Mouse (Mus musculus) spleen, postnatal 4 days (tissue): ENCODE data around the gene Nmnat3.

Experiments used
- DNase-seq, 2 experiments: peaks; one replicate each; pipeline ENCODE4 v3.0.0; 2022; ENCODE audit warnings: low spot score in 2 of 2

Gene Nmnat3

GRCm38 (mm10) chr9:98421903-98422302, 134.7 kb downstream of the Nmnat3 start:
- no peak for DNase-seq

DNA sequence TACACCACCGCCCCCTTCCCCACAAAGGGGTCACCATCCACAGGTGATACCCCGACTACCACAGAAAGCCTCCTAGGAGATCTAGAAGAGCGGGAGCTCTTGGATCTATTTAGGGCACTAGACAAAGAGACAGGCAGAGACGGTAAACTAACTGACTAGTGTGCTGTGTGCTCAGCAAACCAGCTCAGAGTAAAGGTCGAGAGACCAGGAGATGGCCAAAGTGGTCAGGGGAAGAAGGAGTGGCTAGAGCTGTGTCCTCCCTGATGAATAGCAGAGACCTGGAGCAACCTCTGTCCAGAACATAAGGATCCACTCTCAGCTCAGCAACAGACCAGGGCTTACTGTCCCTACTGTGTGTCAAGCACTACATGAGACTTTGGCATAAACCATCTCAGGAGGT, 135.4 kb downstream of the Nmnat3 start, which contains the start of gene Rbp1:
Gene Rbp1 (plus strand): TSS at position 306 of the 400 bp plus-strand sequence.
- no peak for DNase-seq

DNA sequence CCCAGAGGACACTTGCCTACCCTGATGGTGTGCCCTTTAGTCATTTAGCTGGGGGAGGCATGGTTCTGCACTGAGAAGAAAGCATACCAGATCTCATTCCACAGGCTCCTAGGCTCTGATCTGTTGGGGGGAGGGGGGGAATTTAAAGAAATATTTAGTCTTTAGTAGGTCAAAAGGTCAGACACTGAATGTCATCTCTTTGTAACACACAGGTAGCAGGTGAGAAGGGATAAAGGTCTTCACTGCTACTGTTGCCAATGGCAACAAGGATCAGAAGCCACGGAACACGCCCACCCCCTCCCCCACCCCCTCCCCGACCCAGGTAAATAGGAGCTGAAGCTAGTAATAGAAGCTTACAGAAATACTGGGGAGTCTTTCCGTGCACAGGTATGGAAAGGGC, 136.5 kb downstream of the Nmnat3 start:
- DNase-seq, result no peak

- DNase-seq, result no peak
Measured at GRCm38 (mm10) chr9:98424291-98424690, 137.1 kb downstream of the Nmnat3 start.

DNA sequence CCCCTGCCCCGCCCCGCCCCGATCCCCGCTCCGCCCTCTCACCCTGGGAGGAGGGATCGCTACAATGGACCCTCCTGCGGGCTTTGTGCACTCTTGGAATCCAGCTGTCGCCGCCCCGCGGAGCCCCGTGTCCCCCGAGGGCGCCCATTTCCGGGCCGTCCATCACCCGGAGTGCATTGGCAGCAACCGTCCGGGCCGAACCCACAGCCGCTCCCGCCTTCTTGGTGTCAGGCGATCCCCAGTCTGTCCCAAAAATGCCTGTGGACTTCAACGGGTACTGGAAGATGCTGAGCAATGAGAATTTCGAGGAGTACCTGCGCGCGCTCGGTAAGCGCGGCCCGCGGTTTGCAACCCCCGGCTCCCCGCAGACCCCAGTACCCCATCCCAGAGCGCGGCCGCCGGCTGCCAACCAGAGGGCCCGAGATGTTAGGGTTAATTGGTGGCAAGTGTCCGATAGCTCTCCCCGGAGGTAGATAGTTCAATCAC, 137.5 kb downstream of the Nmnat3 start:
- peak in 1 of 2 experiments; percentile 67 for DNase-seq

GRCm38 (mm10) chr9:98425351-98425880, 138.2 kb downstream of the Nmnat3 start:
- no peak for DNase-seq

DNA sequence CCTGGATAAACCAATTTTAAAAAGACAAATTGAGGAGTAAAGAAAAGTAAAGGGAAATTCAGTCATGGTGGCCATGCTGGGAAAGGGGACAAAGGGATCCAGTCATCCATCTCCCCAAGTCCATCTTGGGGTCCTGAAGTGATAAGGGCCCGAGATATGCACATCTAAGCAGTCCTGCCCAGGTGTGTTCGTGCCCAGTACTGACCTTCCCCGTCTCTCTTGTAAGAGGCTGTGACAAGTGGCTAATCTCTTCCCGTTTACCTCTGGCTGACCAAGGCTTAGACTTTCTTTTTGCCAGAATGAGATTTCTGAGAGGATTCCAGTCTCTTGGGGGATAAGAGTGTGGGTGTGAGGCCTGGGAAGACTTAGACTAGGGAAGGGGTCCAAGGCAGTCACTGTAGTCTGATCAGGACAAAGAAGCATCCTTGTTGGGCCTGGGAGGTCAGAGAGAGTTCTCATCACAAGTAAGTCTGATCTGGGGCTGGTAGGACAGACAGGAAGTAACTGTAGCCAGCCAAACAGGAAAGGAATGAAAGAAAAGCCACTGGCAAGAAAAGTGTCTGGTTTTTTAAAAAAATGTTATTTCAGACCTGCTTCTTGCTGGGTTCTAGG, 140.8 kb downstream of the Nmnat3 start:
- no peak for DNase-seq

GRCm38 (mm10) chr9:98428783-98429182, 141.5 kb downstream of the Nmnat3 start:
- DNase-seq, result no peak

DNA sequence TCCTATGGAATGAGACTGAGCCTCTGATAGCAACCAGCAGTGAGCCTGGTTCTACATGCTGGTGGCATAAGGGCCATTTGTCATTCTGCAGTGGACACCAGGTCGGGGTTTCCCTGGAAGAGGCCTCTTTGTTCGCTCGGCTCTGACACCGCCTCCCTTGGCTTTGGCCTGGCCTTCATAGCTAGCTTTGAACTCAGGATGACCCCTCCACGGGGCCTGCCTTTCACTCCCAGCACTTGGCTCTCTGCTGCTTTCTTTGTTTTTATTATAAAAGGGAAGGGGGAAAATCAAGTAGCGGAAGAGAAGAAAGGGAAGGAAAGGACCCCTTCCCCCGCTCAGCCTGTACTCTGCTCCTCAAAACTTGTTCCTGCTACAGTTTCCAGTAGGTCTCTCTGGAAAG, 142.6 kb downstream of the Nmnat3 start:
- DNase-seq, result no peak

DNA sequence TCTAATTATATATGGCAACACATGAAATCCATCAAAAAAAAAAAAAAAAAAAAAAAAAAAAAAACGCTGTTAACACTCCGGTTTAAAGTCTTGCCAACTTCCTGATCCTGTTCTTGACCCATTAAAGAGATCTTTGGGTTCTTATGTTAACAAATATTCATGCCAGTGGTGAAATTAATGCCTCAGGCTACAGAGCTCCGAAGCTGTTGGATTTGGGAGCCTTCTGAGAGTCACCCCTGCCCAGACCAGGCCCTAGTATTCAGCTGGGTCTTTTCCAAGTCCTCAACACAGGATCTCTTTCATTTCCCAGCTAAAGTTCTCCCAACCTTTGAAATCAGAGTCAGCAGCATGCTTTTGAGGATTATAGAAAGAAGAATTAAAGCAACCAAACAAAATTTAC, 143.3 kb downstream of the Nmnat3 start:
- DNase-seq, result no peak

DNA sequence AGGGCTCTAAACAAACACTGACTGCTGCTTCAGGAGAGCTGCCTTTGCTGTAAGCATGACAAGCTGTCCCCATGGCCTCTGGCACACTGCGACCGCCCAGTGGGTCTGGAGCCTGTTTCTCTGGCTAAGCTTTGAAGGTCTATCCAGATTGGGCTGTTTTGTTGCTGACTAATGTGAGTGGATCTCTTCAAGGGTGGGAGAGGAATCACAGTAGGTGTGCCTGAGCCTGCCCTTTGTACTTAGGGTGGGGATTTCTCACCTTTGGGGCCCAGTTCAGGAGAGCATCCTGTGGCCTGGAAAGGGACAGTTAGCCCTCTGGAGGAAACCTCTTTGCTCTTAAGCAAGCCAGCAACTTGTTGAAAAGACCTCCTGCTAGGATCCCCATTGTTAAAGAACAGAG, 145.8 kb downstream of the Nmnat3 start:
- DNase-seq, result no peak

GRCm38 (mm10) chr9:98433956-98434588, 146.8 kb downstream of the Nmnat3 start:
- DNase-seq, result no peak

DNA sequence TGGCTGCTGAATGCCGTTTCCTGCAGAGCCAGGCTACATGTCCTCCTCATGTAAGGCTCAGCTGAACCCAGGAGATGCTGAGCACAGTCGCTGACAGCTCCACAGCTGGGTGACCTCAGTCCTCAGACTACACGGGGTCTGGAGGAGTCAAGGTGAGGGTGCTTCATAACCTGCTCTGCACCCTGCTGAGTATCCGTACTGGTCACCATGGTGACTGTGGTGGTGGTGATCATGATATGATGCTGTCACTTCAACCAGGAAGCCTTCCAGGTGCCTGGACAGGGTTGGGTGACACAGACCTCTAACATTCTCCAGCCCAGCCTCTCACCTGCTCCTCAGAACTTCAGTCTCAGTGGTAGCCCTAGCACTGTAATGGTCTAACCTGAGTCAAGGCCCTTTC, 150.6 kb downstream of the Nmnat3 start:
- no peak for DNase-seq

DNA sequence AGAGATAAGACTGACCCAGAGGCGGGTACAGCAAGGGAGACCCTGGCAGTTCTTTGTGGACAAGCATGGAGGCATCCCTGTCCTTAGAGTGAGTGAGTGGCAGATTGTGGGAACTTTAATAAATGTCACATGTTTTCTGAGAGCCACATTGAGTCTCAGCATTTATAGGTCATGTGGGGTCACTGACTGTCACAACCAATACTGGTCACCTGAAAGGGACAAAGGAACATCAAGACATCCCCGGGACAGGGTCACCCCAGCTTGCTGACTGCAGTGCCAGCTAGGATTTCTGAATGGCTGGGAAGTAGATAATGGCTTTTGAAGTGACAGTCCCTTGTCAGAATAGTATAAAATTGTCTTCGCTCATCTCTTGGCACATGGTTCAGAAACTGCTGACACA, 151.9 kb downstream of the Nmnat3 start:
- DNase-seq, result no peak

GRCm38 (mm10) chr9:98442638-98443037, 155.4 kb downstream of the Nmnat3 start:
- DNase-seq, result no peak

GRCm38 (mm10) chr9:98445359-98446149, 158.3 kb downstream of the Nmnat3 start:
- no peak for DNase-seq

- no peak for DNase-seq
Measured at GRCm38 (mm10) chr9:98450976-98451375, 163.7 kb downstream of the Nmnat3 start.

- no peak for DNase-seq
Measured at GRCm38 (mm10) chr9:98466709-98467108, 179.5 kb downstream of the Nmnat3 start.
